Mouse (Mus musculus) erythroid progenitor cell, adult 5-6 weeks (primary cell): ENCODE data around the gene Surf6. TPM values are rescaled to one million over a fixed set of nuclear protein-coding genes. Genes with fewer than 3 reads are reported as not detected.

Experiments
- ATAC-seq: replicated peaks from 2 replicates; pipeline ENCODE4 v1.8.0; 2016; ENCODE audit warnings: moderate number of reproducible peaks, mild to moderate bottlenecking, moderate TSS enrichment, inconsistent platforms; ENCODE audit not compliant: poor library complexity, low FRiP score, severe bottlenecking
- total RNA-seq, 2 experiments: library from RNA; stranded (forward) in 1 of 2; stranded (reverse) in 1 of 2; fragments of 150-400 nt in 1 of 2; fragments of 186-747, 209-891 nt in 1 of 2; gene quantifications; 2 replicates each; pipeline versions ENCODE4 v1.2.3 to v1.2.4; 2015 to 2017; ENCODE audit warnings: low replicate concordance in 2 of 2

Gene Surf6
- total RNA-seq, 2 experiments from 2014 or later: 2.1 to 3.5 TPM

DNA sequence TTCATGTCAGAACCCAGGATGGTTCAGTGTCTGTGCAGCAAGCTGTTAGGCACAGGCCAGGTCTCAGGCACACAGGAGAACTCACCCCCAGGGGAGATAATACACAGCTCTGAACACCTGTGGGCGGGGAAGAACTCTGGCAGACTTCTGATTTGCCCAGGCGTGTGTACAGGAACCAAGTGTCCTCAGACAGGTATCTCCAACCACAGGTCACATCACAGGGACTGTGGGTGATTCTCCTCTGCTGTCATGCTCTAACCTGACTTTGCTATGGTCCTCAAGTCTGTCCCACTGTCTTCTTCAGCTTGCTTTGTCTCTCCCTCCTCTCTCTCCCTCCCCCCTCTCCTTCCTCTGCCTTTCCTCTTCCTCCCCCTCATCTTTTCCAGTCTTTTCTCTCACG, 37.8 kb downstream of the Surf6 start, which contains the start of gene Abo:
Gene Abo, minus strand, starts transcription at position 101 of the 400 bp plus-strand sequence.
- ATAC-seq: no peak

DNA sequence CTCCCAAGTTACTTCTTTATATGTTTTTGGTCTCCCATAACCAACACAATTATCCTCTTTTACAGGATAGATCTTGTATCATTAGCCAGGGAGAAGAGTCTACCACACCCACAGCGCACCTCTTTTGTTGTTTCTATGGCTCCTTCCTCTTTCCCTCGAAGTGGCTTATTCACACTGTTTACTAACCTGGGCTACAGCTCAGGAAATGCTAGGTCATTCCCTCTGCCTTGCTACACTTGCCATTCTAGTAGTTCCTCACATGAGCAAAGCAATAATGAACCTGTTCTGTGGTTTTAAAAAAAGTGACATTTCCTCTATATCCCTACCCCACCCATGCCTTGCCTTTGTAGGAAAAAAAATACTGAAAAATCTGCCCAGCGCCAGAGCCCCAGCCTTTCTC, 39.8 kb downstream of the Surf6 start:
- no peak for ATAC-seq

DNA sequence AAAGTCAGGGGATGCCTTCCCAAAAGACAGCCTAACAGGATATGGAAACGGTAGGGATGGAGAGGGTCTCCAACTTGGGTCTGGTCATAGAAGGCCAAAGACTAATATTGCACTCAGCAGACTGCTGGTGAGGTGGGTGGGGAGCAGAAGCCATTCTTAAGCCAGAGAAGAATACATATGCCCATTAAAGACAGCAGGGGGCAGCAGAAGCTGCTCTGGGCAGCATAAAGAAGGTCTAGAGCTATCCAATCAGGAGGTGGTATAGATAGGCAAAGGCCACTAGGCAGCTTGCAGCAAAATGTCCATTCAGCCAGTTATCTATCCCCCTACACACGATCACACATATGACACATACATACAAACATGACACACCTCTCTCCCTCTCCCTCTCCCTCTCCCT, 55.0 kb downstream of the Surf6 start:
- ATAC-seq: no peak

Other genes starting within 250 kb of the Surf6 start
- gene Lcn4, start 231.6 kb downstream of the Surf6 start, total RNA-seq (2015; ENCODE audit: low replicate concordance): not detected in 2 replicates
- gene Lcn4, start 231.6 kb downstream of the Surf6 start, total RNA-seq (2017; ENCODE audit: low replicate concordance): not detected in 2 replicates
- gene Abo, start 37.9 kb downstream of the Surf6 start, total RNA-seq (2015; ENCODE audit: low replicate concordance): not detected in 2 replicates
- gene Abo, start 37.9 kb downstream of the Surf6 start, total RNA-seq (2017; ENCODE audit: low replicate concordance): not detected in 2 replicates
- gene Med22, start 7.8 kb upstream of the Surf6 start, total RNA-seq (2015; ENCODE audit: low replicate concordance): 0.84 and 5.4 TPM in 2 replicates
- gene Med22, start 7.8 kb upstream of the Surf6 start, total RNA-seq (2017; ENCODE audit: low replicate concordance): 2.6 and 9.0 TPM in 2 replicates
- 717 and 721 TPM in 2 replicates for gene Rpl7a, start 7.9 kb upstream of the Surf6 start, total RNA-seq (2015; ENCODE audit: low replicate concordance)
- gene Rpl7a, start 7.9 kb upstream of the Surf6 start, total RNA-seq (2017; ENCODE audit: low replicate concordance): 417 and 478 TPM in 2 replicates
- gene Surf2, start 13.5 kb upstream of the Surf6 start, total RNA-seq (2015; ENCODE audit: low replicate concordance): 6.5 and 7.1 TPM in 2 replicates
- 5.3 and 11.8 TPM in 2 replicates for gene Surf2, start 13.5 kb upstream of the Surf6 start, total RNA-seq (2017; ENCODE audit: low replicate concordance)
- gene Surf1, start 13.7 kb upstream of the Surf6 start, total RNA-seq (2015; ENCODE audit: low replicate concordance): 41.1 and 42.3 TPM in 2 replicates
- gene Surf1, start 13.7 kb upstream of the Surf6 start, total RNA-seq (2017; ENCODE audit: low replicate concordance): 13.5 and 16.5 TPM in 2 replicates
- 16.6 and 38.6 TPM in 2 replicates for gene Surf4, start 31.0 kb upstream of the Surf6 start, total RNA-seq (2015; ENCODE audit: low replicate concordance)
- 14.9 and 17.2 TPM in 2 replicates for gene Surf4, start 31.0 kb upstream of the Surf6 start, total RNA-seq (2017; ENCODE audit: low replicate concordance)
- not detected in 2 replicates for gene Stkld1, start 31.2 kb upstream of the Surf6 start, total RNA-seq (2015; ENCODE audit: low replicate concordance)
- gene Stkld1, start 31.2 kb upstream of the Surf6 start, total RNA-seq (2017; ENCODE audit: low replicate concordance): not detected in 2 replicates
- gene Rexo4, start 61.5 kb upstream of the Surf6 start, total RNA-seq (2015; ENCODE audit: low replicate concordance): 21.8 and 27.4 TPM in 2 replicates
- 28.0 and 58.3 TPM in 2 replicates for gene Rexo4, start 61.5 kb upstream of the Surf6 start, total RNA-seq (2017; ENCODE audit: low replicate concordance)
- gene Adamts13, start 70.5 kb upstream of the Surf6 start, total RNA-seq (2015; ENCODE audit: low replicate concordance): not detected in 2 replicates
- not detected in 2 replicates for gene Adamts13, start 70.5 kb upstream of the Surf6 start, total RNA-seq (2017; ENCODE audit: low replicate concordance)
- 4.0 and 6.7 TPM in 2 replicates for gene Cacfd1, start 107.0 kb upstream of the Surf6 start, total RNA-seq (2015; ENCODE audit: low replicate concordance)
- gene Cacfd1, start 107.0 kb upstream of the Surf6 start, total RNA-seq (2017; ENCODE audit: low replicate concordance): 1.1 and 2.1 TPM in 2 replicates
- 1.4 TPM in 1 of 2 replicates, not detected in the other for gene Slc2a6, start 125.1 kb upstream of the Surf6 start, total RNA-seq (2015; ENCODE audit: low replicate concordance)
- gene Slc2a6, start 125.1 kb upstream of the Surf6 start, total RNA-seq (2017; ENCODE audit: low replicate concordance): 0.68 and 2.2 TPM in 2 replicates
- gene Mymk, start 169.3 kb upstream of the Surf6 start, total RNA-seq (2015; ENCODE audit: low replicate concordance): not detected in 2 replicates
- not detected in 2 replicates for gene Mymk, start 169.3 kb upstream of the Surf6 start, total RNA-seq (2017; ENCODE audit: low replicate concordance)
- gene Adamtsl2, start 176.5 kb upstream of the Surf6 start, total RNA-seq (2015; ENCODE audit: low replicate concordance): not detected in 2 replicates
- not detected in 2 replicates for gene Adamtsl2, start 176.5 kb upstream of the Surf6 start, total RNA-seq (2017; ENCODE audit: low replicate concordance)
- gene Fam163b, start 239.6 kb upstream of the Surf6 start, total RNA-seq (2015; ENCODE audit: low replicate concordance): not detected in 2 replicates
- gene Fam163b, start 239.6 kb upstream of the Surf6 start, total RNA-seq (2017; ENCODE audit: low replicate concordance): not detected in 2 replicates